Mouse (Mus musculus): ENCODE measurements around the gene Ntrk1.

The Ntrk1 gene

DNA sequence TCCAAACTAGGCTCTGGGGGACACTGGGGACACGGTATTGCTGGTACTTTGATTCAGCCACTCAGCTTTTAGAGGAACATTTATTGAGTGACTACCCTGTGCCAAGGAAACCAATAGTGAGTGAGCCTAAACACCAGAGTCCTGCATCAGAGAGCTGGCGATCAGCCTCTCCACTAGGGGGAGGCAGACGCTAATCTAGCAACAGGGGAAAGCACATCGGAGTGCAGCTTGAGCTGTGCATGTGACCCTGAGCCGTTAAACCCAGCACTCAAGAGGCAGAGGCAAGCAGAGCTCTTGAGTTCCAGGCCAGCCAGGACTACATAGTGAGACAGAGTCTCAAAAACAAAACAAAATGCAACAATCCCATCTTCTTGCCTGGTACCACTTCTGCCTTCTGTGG is 45.9 kb downstream of the Ntrk1 start:
- peak; percentile 58 to 67 for DNase-seq

DNA sequence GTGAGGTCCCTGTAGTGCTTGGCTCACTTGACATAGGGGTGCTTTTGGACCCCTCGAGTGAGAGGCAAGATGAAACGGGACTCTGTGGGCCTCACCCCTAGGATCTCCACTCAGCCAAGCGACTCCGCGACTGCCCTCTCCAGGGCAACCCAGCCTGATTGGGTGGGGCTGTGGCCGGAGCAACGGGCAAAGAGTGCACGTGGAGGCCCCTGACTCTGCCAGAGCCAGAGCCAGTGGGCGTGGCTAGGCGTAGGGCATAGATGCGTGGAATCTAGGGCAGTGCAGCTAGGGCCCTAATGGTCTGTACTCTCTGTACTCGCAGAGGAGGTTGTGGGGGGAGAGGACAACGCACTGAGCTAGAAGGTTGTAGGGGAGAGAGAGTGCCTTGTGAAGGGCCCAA is 46.5 kb downstream of the Ntrk1 start, which contains the start of gene Lrrc71:
Gene Lrrc71 (minus strand): TSS at position 195 of the 400 bp plus-strand sequence.
- no peak for DNase-seq

- peak; percentile 36 to 72 for DNase-seq
These were observed 49.8 kb downstream of the Ntrk1 start for GRCm38 (mm10) chr3:87745036-87745659.

GRCm38 (mm10) chr3:87743927-87744326 is 51.0 kb downstream of the Ntrk1 start:
- no peak for DNase-seq

DNA sequence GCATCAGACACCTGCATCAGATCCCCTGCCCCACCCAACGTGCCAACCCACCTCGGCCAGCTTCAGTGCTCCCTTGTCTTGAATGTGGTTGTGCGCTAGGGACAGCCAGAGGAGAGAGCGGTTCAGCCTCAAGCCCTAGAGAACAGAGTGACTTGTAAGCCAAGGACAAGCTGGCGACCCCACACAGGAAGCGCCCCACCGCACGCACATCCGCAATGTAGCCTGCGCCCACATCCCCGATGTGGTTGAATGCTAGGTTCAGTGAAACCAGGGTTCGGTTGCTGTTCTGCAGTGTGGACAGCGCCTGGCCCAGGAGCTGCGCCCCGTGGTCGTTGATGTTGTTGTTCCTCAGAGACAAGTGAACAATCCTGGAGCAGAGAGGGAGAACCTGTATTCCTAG is 52.2 kb downstream of the Ntrk1 start:
- no peak for DNase-seq

DNA sequence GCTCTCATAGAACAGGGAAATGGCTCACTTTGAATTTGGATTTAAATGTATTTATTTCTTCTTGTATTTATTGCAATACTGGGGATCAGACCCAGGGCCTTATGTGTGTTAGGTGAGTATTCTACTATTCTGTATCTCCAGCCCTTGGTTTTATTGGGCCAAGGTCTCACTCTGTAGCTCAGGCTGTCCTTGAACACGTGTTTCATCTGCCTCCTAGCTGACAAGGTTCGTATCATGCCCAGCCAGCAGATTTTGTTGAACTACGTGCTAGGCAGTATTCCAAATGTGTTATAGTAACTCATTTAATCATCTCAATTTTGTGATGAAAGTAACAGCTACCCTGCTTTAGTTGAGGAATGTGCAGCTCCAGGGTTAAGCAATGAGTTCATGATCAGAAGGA is 52.9 kb downstream of the Ntrk1 start:
- DNase-seq, result no peak

DNA sequence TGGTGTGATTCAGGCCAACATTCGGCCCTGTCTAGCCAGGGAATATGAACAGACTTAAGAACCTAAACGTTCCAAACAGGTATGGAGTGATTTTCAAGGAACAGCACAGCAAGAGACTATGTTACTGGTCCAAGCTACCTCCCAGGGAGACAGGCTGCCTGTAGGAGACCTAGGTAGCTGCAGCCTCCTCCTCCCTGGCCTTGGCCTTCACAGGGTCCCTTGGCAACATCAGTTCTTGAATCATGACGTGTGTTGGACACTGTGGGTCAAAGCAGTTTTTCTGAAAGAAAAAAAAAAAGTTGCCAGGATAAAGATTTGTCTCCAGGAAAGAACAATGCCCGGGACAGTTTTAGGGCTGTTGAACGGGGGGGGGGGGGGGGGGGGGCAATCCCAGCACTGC is 56.1 kb downstream of the Ntrk1 start:
- no peak for DNase-seq

GRCm38 (mm10) chr3:87735335-87735734 is 59.6 kb downstream of the Ntrk1 start:
- DNase-seq, result no peak

- no peak for DNase-seq
These were observed 60.8 kb downstream of the Ntrk1 start for GRCm38 (mm10) chr3:87733984-87734761.

GRCm38 (mm10) chr3:87733098-87733497 is 61.9 kb downstream of the Ntrk1 start:
- no peak for DNase-seq

- DNase-seq, result no peak
These were observed 66.3 kb downstream of the Ntrk1 start for GRCm38 (mm10) chr3:87728696-87729095.

Data from lung, postnatal 4 days (tissue).